Mouse (Mus musculus) small intestine, adult 2 months (tissue): ENCODE measurements around the gene Bcas1. TPM values are rescaled to one million over a fixed set of nuclear protein-coding genes. Genes with fewer than 3 reads are reported as not detected.

Experiments
- H3K27ac ChIP-seq: fragments of 200-500 bp; 2 replicates; pipeline ENCODE4 v1.5.1; 2012; ENCODE audit warnings: low read depth, low read length, control low read depth, inconsistent platforms; ENCODE audit not compliant: insufficient read depth
- H3K27me3 ChIP-seq: fragments of 200-500 bp; 2 replicates; pipeline ENCODE4 v1.6.1; 2012; ENCODE audit warnings: mild to moderate bottlenecking, moderate library complexity, low read length, inconsistent platforms; ENCODE audit not compliant: control insufficient read depth, insufficient read depth
- H3K36me3 ChIP-seq: fragments of 200-500 bp; 2 replicates; pipeline ENCODE4 v1.6.1; 2012; ENCODE audit warnings: mild to moderate bottlenecking, low read length, control low read depth, inconsistent platforms; ENCODE audit not compliant: control insufficient read depth, insufficient read depth
- H3K4me1 ChIP-seq: fragments of 200-500 bp; 2 replicates; pipeline ENCODE4 v1.6.1; 2012; ENCODE audit warnings: low read length, inconsistent platforms, mixed read lengths; ENCODE audit not compliant: control insufficient read depth, insufficient read depth, insufficient read length
- H3K4me3 ChIP-seq: fragments of 200-500 bp; 2 replicates; pipeline ENCODE4 v1.5.1; 2012; ENCODE audit warnings: low read depth, mild to moderate bottlenecking, control low read depth, inconsistent platforms, low read length, moderate library complexity
- CTCF ChIP-seq: fragments of 200-500 bp; IDR thresholded peaks from 2 replicates; pipeline ENCODE4 v1.5.1; 2012; ENCODE audit warnings: low read depth, mild to moderate bottlenecking, control low read depth, inconsistent platforms, low read length, moderate library complexity, mixed read lengths; ENCODE audit not compliant: insufficient replicate concordance, insufficient read length; ENCODE audit errors: extremely low read depth
- POLR2A ChIP-seq: fragments of 200-500 bp; IDR thresholded peaks from 2 replicates; pipeline ENCODE4 v1.6.1; 2012; ENCODE audit warnings: low read depth, mild to moderate bottlenecking, control low read depth, inconsistent platforms, low read length, moderate library complexity
- WGBS: fragments of 180-500 bp; shearing (Covaris S2); methylation state at CpG from one replicate; pipeline ENCODE4 v1.1.7; 2018; 5-methylcytosine and 5-hydroxymethylcytosine counted together
- polyA plus RNA-seq: library from polyadenylated mRNA; depleted of rRNA; stranded (reverse); fragments of >200 nt; gene quantifications from 2 replicates; pipeline ENCODE4 v1.2.3, GENCODE M21; 2012; rRNA removed

The Bcas1 gene
- polyA plus RNA-seq = 11.4 and 18.4 TPM in 2 replicates

GRCm38 (mm10) chr2:170427704-170428103, at the start of gene Bcas1:
TSS of gene Bcas1 (minus strand) at chr2:170427845.
- TF ChIP-seq POLR2A (no peak), CTCF (no peak)
- 30% methylated on average over 8 of the region's 8 CpGs for WGBS
- Histone ChIP-seq H3K27me3 (no peaks in the 10 kb centered on the region), H3K4me3 (peak within 1 kb of the TSS; percentile 24; the same call in 1 of the 2 replicates), H3K36me3 (no peaks in the 10 kb centered on the region), H3K27ac (peak within 1 kb of the TSS; percentile 42; the same call in 1 of the 2 replicates), H3K4me1 (no peaks in the 10 kb centered on the region)

GRCm38 (mm10) chr2:170476643-170477042, 49.0 kb upstream of the Bcas1 start:
- 43% methylated on average over 8 of the region's 8 CpGs for WGBS

GRCm38 (mm10) chr2:170476215-170476614, 48.6 kb upstream of the Bcas1 start:
- Histone ChIP-seq H3K4me3 (no peak overlapping the region), H3K27me3 (no peaks in the 10 kb centered on the region; the same call in 1 of the 2 replicates), H3K36me3 (no peaks in the 10 kb centered on the region), H3K27ac (no peak overlapping the region), H3K4me1 (peaks cover 6% of the 10 kb centered on the region; the same call in 1 of the 2 replicates)
- 77% methylated on average over 11 of the region's 11 CpGs for WGBS
- TF ChIP-seq CTCF (peak; percentile 57; the same call in 1 of the 2 replicates), POLR2A (no peak)

More at GRCm38 (mm10) chr2:170476643-170477042, 49.0 kb upstream of the Bcas1 start:
- peaks cover 6% of the 10 kb centered on the region; the same call in 1 of the 2 replicates for H3K4me1 ChIP-seq
- TF ChIP-seq CTCF = no peak
- TF ChIP-seq POLR2A = no peak
- H3K27me3 ChIP-seq = no peaks in the 10 kb centered on the region; the same call in 1 of the 2 replicates
- H3K36me3 ChIP-seq = no peaks in the 10 kb centered on the region
- H3K27ac ChIP-seq = no peak overlapping the region
- no peak overlapping the region for H3K4me3 ChIP-seq

- 88% methylated on average over 3 of the region's 3 CpGs for WGBS
- Histone ChIP-seq H3K27ac (no peak overlapping the region), H3K4me1 (peaks cover 6% of the 10 kb centered on the region; the same call in 1 of the 2 replicates), H3K27me3 (no peaks in the 10 kb centered on the region; the same call in 1 of the 2 replicates), H3K36me3 (no peaks in the 10 kb centered on the region), H3K4me3 (no peak overlapping the region)
- TF ChIP-seq POLR2A (no peak), CTCF (no peak)
These were observed 47.5 kb upstream of the Bcas1 start for GRCm38 (mm10) chr2:170475164-170475563.

- 92% methylated on average over 5 of the region's 5 CpGs for WGBS
- H3K27ac ChIP-seq = no peak overlapping the region
- H3K4me3 ChIP-seq = no peak overlapping the region
- TF ChIP-seq CTCF (no peak), POLR2A (no peak)
- peaks cover 6% of the 10 kb centered on the region; the same call in 1 of the 2 replicates for H3K4me1 ChIP-seq
- H3K27me3 ChIP-seq = no peaks in the 10 kb centered on the region; the same call in 1 of the 2 replicates
- H3K36me3 ChIP-seq = no peaks in the 10 kb centered on the region
These were observed 46.5 kb upstream of the Bcas1 start for GRCm38 (mm10) chr2:170474125-170474524.

- Histone ChIP-seq H3K27me3 (no peaks in the 10 kb centered on the region), H3K27ac (no peak overlapping the region), H3K36me3 (no peaks in the 10 kb centered on the region), H3K4me3 (no peak overlapping the region), H3K4me1 (no peaks in the 10 kb centered on the region; the same call in 1 of the 2 replicates)
- TF ChIP-seq CTCF (no peak), POLR2A (no peak)
- WGBS = 80% methylated on average over 5 of the region's 5 CpGs
These were observed 42.9 kb upstream of the Bcas1 start for GRCm38 (mm10) chr2:170470591-170470990.

- Histone ChIP-seq H3K27ac (no peak overlapping the region), H3K36me3 (no peaks in the 10 kb centered on the region), H3K27me3 (no peaks in the 10 kb centered on the region), H3K4me1 (no peaks in the 10 kb centered on the region; the same call in 1 of the 2 replicates), H3K4me3 (no peak overlapping the region)
- TF ChIP-seq CTCF (no peak), POLR2A (no peak)
- WGBS = 26% methylated on average over 10 of the region's 10 CpGs
These were observed 42.1 kb upstream of the Bcas1 start for GRCm38 (mm10) chr2:170469616-170470308.
